Mouse (Mus musculus): ENCODE data around the gene Nsf.
"Not testable (repeated sequence)": the region's sequence is repeated elsewhere in the genome, so short reads cannot be mapped to it uniquely, and the experiment has no call there.

Nsf gene

GRCm38 (mm10) chr11:103891781-103892180 lies 62.1 kb downstream of the Nsf start:
- no peak for DNase-seq (ENCODE audit: low spot score)

GRCm38 (mm10) chr11:103890337-103891186 lies 63.3 kb downstream of the Nsf start:
- no peak for DNase-seq (ENCODE audit: low spot score)

- no peak for DNase-seq (ENCODE audit: low spot score)
These were observed 66.0 kb downstream of the Nsf start for GRCm38 (mm10) chr11:103887724-103888410.

- no peak for DNase-seq (ENCODE audit: low spot score)
These were observed 69.0 kb downstream of the Nsf start for GRCm38 (mm10) chr11:103884749-103885383.

GRCm38 (mm10) chr11:103883793-103884192 lies 70.1 kb downstream of the Nsf start:
- DNase-seq (ENCODE audit: low spot score), result no peak

GRCm38 (mm10) chr11:103879476-103879875 lies 74.4 kb downstream of the Nsf start:
- not testable (repeated sequence) for DNase-seq (ENCODE audit: low spot score)

- no peak for DNase-seq (ENCODE audit: low spot score)
These were observed 75.4 kb downstream of the Nsf start for GRCm38 (mm10) chr11:103878441-103878840.

GRCm38 (mm10) chr11:103870352-103870751 lies 83.5 kb downstream of the Nsf start:
- no peak for DNase-seq (ENCODE audit: low spot score)

GRCm38 (mm10) chr11:103867702-103868101 lies 86.2 kb downstream of the Nsf start:
- no peak for DNase-seq (ENCODE audit: low spot score)

GRCm38 (mm10) chr11:103865346-103865745 lies 88.5 kb downstream of the Nsf start:
- no peak for DNase-seq (ENCODE audit: low spot score)

- no peak for DNase-seq (ENCODE audit: low spot score)
These were observed 89.4 kb downstream of the Nsf start for GRCm38 (mm10) chr11:103864486-103864885.

GRCm38 (mm10) chr11:103862951-103863350 lies 90.9 kb downstream of the Nsf start:
- DNase-seq (ENCODE audit: low spot score), result no peak

- no peak for DNase-seq (ENCODE audit: low spot score)
These were observed 93.8 kb downstream of the Nsf start for GRCm38 (mm10) chr11:103859933-103860610.

- DNase-seq (ENCODE audit: low spot score), result no peak
These were observed 95.1 kb downstream of the Nsf start for GRCm38 (mm10) chr11:103858760-103859159.

- no peak for DNase-seq (ENCODE audit: low spot score)
These were observed 97.2 kb downstream of the Nsf start for GRCm38 (mm10) chr11:103856641-103857040.

- DNase-seq (ENCODE audit: low spot score), result no peak
These were observed 99.6 kb downstream of the Nsf start for GRCm38 (mm10) chr11:103854294-103854693.

- DNase-seq (ENCODE audit: low spot score), result no peak
These were observed 100.5 kb downstream of the Nsf start for GRCm38 (mm10) chr11:103853284-103853920.

- no peak for DNase-seq (ENCODE audit: low spot score)
These were observed 101.1 kb downstream of the Nsf start for GRCm38 (mm10) chr11:103852590-103853283.

- DNase-seq (ENCODE audit: low spot score), result no peak
These were observed 105.6 kb downstream of the Nsf start for GRCm38 (mm10) chr11:103848287-103848686.

- DNase-seq (ENCODE audit: low spot score), result no peak
These were observed 113.0 kb downstream of the Nsf start for GRCm38 (mm10) chr11:103840834-103841233.

- no peak for DNase-seq (ENCODE audit: low spot score)
These were observed 114.9 kb downstream of the Nsf start for GRCm38 (mm10) chr11:103838955-103839354.
